Mouse (Mus musculus) forebrain, embryonic 12.5 days (tissue): ENCODE data around the gene Olfr492. TPM values are rescaled to one million over a fixed set of nuclear protein-coding genes. Genes with fewer than 3 reads are reported as not detected.

Source experiments
- ATAC-seq: fragments of 200-750 bp; cut with Nextera tagmentation; 2 replicates; pipeline ENCODE4 v1.8.0; 2017; ENCODE audit warnings: moderate TSS enrichment; ENCODE audit not compliant: low FRiP score
- H3K27ac ChIP-seq: fragments of 300-500 bp; sonication (generic); 2 replicates; pipeline ENCODE4 v1.5.1; 2016; ENCODE audit warnings: mild to moderate bottlenecking
- H3K27me3 ChIP-seq: fragments of 300-500 bp; sonication (generic); 2 replicates; pipeline ENCODE4 v1.6.1; 2016; ENCODE audit warnings: mild to moderate bottlenecking
- H3K36me3 ChIP-seq: fragments of 300-500 bp; sonication (generic); replicated peaks from 2 replicates; pipeline ENCODE4 v1.6.1; 2016; ENCODE audit warnings: mild to moderate bottlenecking
- H3K4me1 ChIP-seq: fragments of 300-500 bp; sonication (generic); 2 replicates; pipeline ENCODE4 v1.6.1; 2016
- H3K4me2 ChIP-seq: fragments of 300-500 bp; sonication (generic); 2 replicates; pipeline ENCODE4 v1.6.1; 2016; ENCODE audit warnings: mild to moderate bottlenecking, moderate library complexity
- H3K4me3 ChIP-seq: fragments of 300-500 bp; sonication (generic); replicated peaks from 2 replicates; pipeline ENCODE4 v1.5.1; 2016; ENCODE audit warnings: mild to moderate bottlenecking
- H3K9ac ChIP-seq: fragments of 300-500 bp; sonication (generic); 2 replicates; pipeline ENCODE4 v1.6.1; 2016; ENCODE audit warnings: mild to moderate bottlenecking
- H3K9me3 ChIP-seq: fragments of 300-500 bp; sonication (generic); 2 replicates; pipeline ENCODE4 v1.6.1; 2016
- WGBS: fragments of 180-500 bp; shearing (Covaris S2); methylation state at CpG from one replicate; pipeline ENCODE4 v1.1.7; 2016; 5-methylcytosine and 5-hydroxymethylcytosine counted together
- polyA plus RNA-seq: library from polyadenylated mRNA; unstranded; fragments of >200 nt; fragmentation: Nextera tagmentation; extraction: Ambion mirVana; gene quantifications from 2 replicates; pipeline ENCODE4 v1.2.1, GENCODE M21; 2016

The Olfr492 gene
- polyA plus RNA-seq, result not detected in 2 replicates

GRCm38 (mm10) chr7:108323574-108323973, at the start of gene Olfr492:
TSS of gene Olfr492 (minus strand) at chr7:108323674.
- H3K4me1 ChIP-seq, result no peaks in the 10 kb centered on the region
- H3K27ac ChIP-seq, result no peak within 1 kb of the TSS
- no peak within 1 kb of the TSS for H3K4me3 ChIP-seq
- H3K4me2 ChIP-seq, result no peak within 1 kb of the TSS
- no peak for ATAC-seq
- WGBS, result 80% methylated on average over 2 of the region's 2 CpGs
- H3K36me3 ChIP-seq, result no peaks in the 10 kb centered on the region
- no peaks in the 10 kb centered on the region for H3K27me3 ChIP-seq
- H3K9ac ChIP-seq, result no peak within 1 kb of the TSS
- H3K9me3 ChIP-seq, result no peaks in the 10 kb centered on the region

- whole genome bisulfite sequencing, result 88% methylated on average over 3 of the region's 3 CpGs
- no peaks in the 10 kb centered on the region for H3K36me3 ChIP-seq
- no peaks in the 10 kb centered on the region for H3K27me3 ChIP-seq
- H3K4me1 ChIP-seq, result no peaks in the 10 kb centered on the region
- no peaks in the 10 kb centered on the region for H3K9me3 ChIP-seq
- H3K9ac ChIP-seq, result no peak within 1 kb of the TSS
- H3K4me3 ChIP-seq, result no peak within 1 kb of the TSS
- no peak within 1 kb of the TSS for H3K4me2 ChIP-seq
- no peak within 1 kb of the TSS for H3K27ac ChIP-seq
- no peak for ATAC-seq
Observed at GRCm38 (mm10) chr7:108365035-108365434, 41.6 kb upstream of the Olfr492 start, which contains the start of gene Olfr494. TSS of gene Olfr494 (plus strand) at chr7:108365335.

- no peak for ATAC-seq
Observed at GRCm38 (mm10) chr7:108346879-108347278, 23.4 kb upstream of the Olfr492 start, which contains the start of gene Olfr493. TSS of gene Olfr493 (minus strand) at chr7:108346979.

GRCm38 (mm10) chr7:108313151-108313550, 10.3 kb downstream of the Olfr492 start, which contains the start of gene Olfr491:
TSS of gene Olfr491 (plus strand) at chr7:108313451.
- H3K9ac ChIP-seq, result no peak within 1 kb of the TSS
- no peak for ATAC-seq
- H3K4me3 ChIP-seq, result no peak within 1 kb of the TSS
- no peak within 1 kb of the TSS for H3K4me2 ChIP-seq
- no peaks in the 10 kb centered on the region for H3K27me3 ChIP-seq
- H3K27ac ChIP-seq, result no peak within 1 kb of the TSS
- H3K4me1 ChIP-seq, result no peaks in the 10 kb centered on the region
- no peaks in the 10 kb centered on the region for H3K36me3 ChIP-seq
- 72% methylated on average over 1 of the region's 1 CpGs for WGBS
- H3K9me3 ChIP-seq, result no peaks in the 10 kb centered on the region

More at GRCm38 (mm10) chr7:108346879-108347278, 23.4 kb upstream of the Olfr492 start, which contains the start of gene Olfr493:
- H3K4me2 ChIP-seq, result no peak within 1 kb of the TSS
- no peak within 1 kb of the TSS for H3K9ac ChIP-seq
- H3K27ac ChIP-seq, result no peak within 1 kb of the TSS
- no peaks in the 10 kb centered on the region for H3K9me3 ChIP-seq
- 67% methylated on average over 1 of the region's 1 CpGs for WGBS
- H3K4me3 ChIP-seq, result no peak within 1 kb of the TSS
- H3K27me3 ChIP-seq, result no peaks in the 10 kb centered on the region
- H3K4me1 ChIP-seq, result no peaks in the 10 kb centered on the region
- H3K36me3 ChIP-seq, result no peaks in the 10 kb centered on the region

GRCm38 (mm10) chr7:108288834-108289233, 34.6 kb downstream of the Olfr492 start, which contains the start of gene Olfr490:
TSS of gene Olfr490 (minus strand) at chr7:108288934.
- no peak for ATAC-seq
- H3K4me3 ChIP-seq, result no peak within 1 kb of the TSS

More at GRCm38 (mm10) chr7:108288834-108289233, 34.6 kb downstream of the Olfr492 start, which contains the start of gene Olfr490:
- Histone ChIP-seq H3K27ac (no peak within 1 kb of the TSS), H3K36me3 (no peaks in the 10 kb centered on the region), H3K27me3 (no peaks in the 10 kb centered on the region), H3K4me2 (no peak within 1 kb of the TSS), H3K4me1 (no peaks in the 10 kb centered on the region), H3K9me3 (no peaks in the 10 kb centered on the region), H3K9ac (no peak within 1 kb of the TSS)

Other genes with a start within 250 kb of the Olfr492 start
- not detected in 2 replicates for gene Olfr481, start 243.8 kb downstream of the Olfr492 start, polyA plus RNA-seq
- 0.10 TPM in 1 of 2 replicates, not detected in the other for gene Olfr482, start 226.1 kb downstream of the Olfr492 start, polyA plus RNA-seq
- not detected in 2 replicates for gene Olfr483, start 222.8 kb downstream of the Olfr492 start, polyA plus RNA-seq
- not detected in 2 replicates for gene Olfr484, start 196.2 kb downstream of the Olfr492 start, polyA plus RNA-seq
- gene Olfr485, start 163.8 kb downstream of the Olfr492 start, polyA plus RNA-seq, result not detected in 2 replicates
- gene Olfr486, start 150.9 kb downstream of the Olfr492 start, polyA plus RNA-seq, result not detected in 2 replicates
- gene Olfr487, start 109.0 kb downstream of the Olfr492 start, polyA plus RNA-seq, result not detected in 2 replicates
- 0.06 TPM in 1 of 2 replicates, not detected in the other for gene Olfr488, start 65.3 kb downstream of the Olfr492 start, polyA plus RNA-seq
- not detected in 2 replicates for gene Olfr490, start 34.7 kb downstream of the Olfr492 start, polyA plus RNA-seq
- not detected in 2 replicates for gene Olfr491, start 10.2 kb downstream of the Olfr492 start, polyA plus RNA-seq
- not detected in 2 replicates for gene Olfr493, start 23.3 kb upstream of the Olfr492 start, polyA plus RNA-seq
- gene Olfr494, start 41.7 kb upstream of the Olfr492 start, polyA plus RNA-seq, result not detected in 2 replicates
- gene Olfr495, start 69.5 kb upstream of the Olfr492 start, polyA plus RNA-seq, result not detected in 2 replicates
- not detected in 2 replicates for gene Olfr497, start 96.7 kb upstream of the Olfr492 start, polyA plus RNA-seq
- not detected in 2 replicates for gene Olfr498, start 141.7 kb upstream of the Olfr492 start, polyA plus RNA-seq
- gene Olfr502, start 201.4 kb upstream of the Olfr492 start, polyA plus RNA-seq, result not detected in 2 replicates
- not detected in 2 replicates for gene Olfr503, start 220.9 kb upstream of the Olfr492 start, polyA plus RNA-seq
- gene Olfr504, start 242.1 kb upstream of the Olfr492 start, polyA plus RNA-seq, result not detected in 2 replicates